Mouse (Mus musculus) spleen, adult 2 months (tissue): Measurements from ENCODE around the gene Epp13. TPM values are rescaled to one million over a fixed set of nuclear protein-coding genes. Genes with fewer than 3 reads are reported as not detected.
A peak's percentile ranks its signal among the peaks of the same experiment; 100 is the strongest.
"Not testable (repeated sequence)": the region's sequence is repeated elsewhere in the genome, so short reads cannot be mapped to it uniquely, and the experiment has no call there.

ENCODE experiments used
- DNase-seq, 2 experiments: peaks; one replicate each; pipeline versions ENCODE4 v3.0.0 to v3.0.0-alpha.2; 2012 to 2021; ENCODE audit warnings: low spot score in 2 of 2, low read depth in 1 of 2
- H3K27ac ChIP-seq: fragments of 200-500 bp; 2 replicates; pipeline ENCODE4 v1.5.1; 2012; ENCODE audit warnings: low read length, inconsistent platforms; ENCODE audit not compliant: insufficient read depth
- H3K27me3 ChIP-seq: fragments of 200-500 bp; 2 replicates; pipeline ENCODE4 v1.6.1; 2012; ENCODE audit warnings: mild to moderate bottlenecking, moderate library complexity, low read length, inconsistent platforms; ENCODE audit not compliant: control insufficient read depth, insufficient read depth
- H3K36me3 ChIP-seq: fragments of 200-500 bp; 2 replicates; pipeline ENCODE4 v1.6.1; 2012; ENCODE audit warnings: mild to moderate bottlenecking, low read length, inconsistent platforms; ENCODE audit not compliant: control insufficient read depth, insufficient read depth
- H3K4me1 ChIP-seq: fragments of 200-500 bp; 2 replicates; pipeline ENCODE4 v1.6.1; 2011; ENCODE audit warnings: inconsistent platforms; ENCODE audit not compliant: control insufficient read depth, insufficient read depth, insufficient read length
- H3K4me3 ChIP-seq: fragments of 200-500 bp; 2 replicates; pipeline ENCODE4 v1.5.1; 2011; ENCODE audit warnings: mild to moderate bottlenecking, inconsistent platforms; ENCODE audit not compliant: insufficient read depth, insufficient read length; ENCODE audit errors: extremely low read depth
- CTCF ChIP-seq: fragments of 200-500 bp; IDR thresholded peaks from 2 replicates; pipeline ENCODE4 v1.5.1; 2011; ENCODE audit warnings: mild to moderate bottlenecking, inconsistent platforms; ENCODE audit not compliant: insufficient read depth, insufficient read length, insufficient replicate concordance; ENCODE audit errors: extremely low read depth
- POLR2A ChIP-seq: fragments of 200-500 bp; IDR thresholded peaks from 2 replicates; pipeline ENCODE4 v1.6.1; 2011; ENCODE audit warnings: low read depth, low read length, inconsistent platforms
- WGBS: fragments of 180-500 bp; shearing (Covaris S2); methylation state at CpG from one replicate; pipeline ENCODE4 v1.1.7; 2018; 5-methylcytosine and 5-hydroxymethylcytosine counted together
- polyA plus RNA-seq: library from polyadenylated mRNA; depleted of rRNA; stranded (reverse); fragments of >200 nt; gene quantifications from 2 replicates; pipeline ENCODE4 v1.2.3, GENCODE M21; 2012

Epp13 gene
- polyA plus RNA-seq, 1 experiment, result not detected

GRCm38 (mm10) chr7:6285366-6285765, 32.9 kb downstream of the Epp13 start:
- DNase-seq, result peak in 1 of 2 experiments; percentile 65
- Histone ChIP-seq H3K4me1 (peaks cover 7% of the 10 kb centered on the region; the same call in 1 of the 2 replicates), H3K27me3 (no peaks in the 10 kb centered on the region), H3K27ac (peak overlapping the region; percentile 21; the same call in 1 of the 2 replicates), H3K4me3 (no peak overlapping the region), H3K36me3 (no peaks in the 10 kb centered on the region)
- WGBS, result 50% methylated on average over 6 of the region's 6 CpGs
- TF ChIP-seq CTCF (no peak), POLR2A (no peak)

GRCm38 (mm10) chr7:6285842-6286705, 33.6 kb downstream of the Epp13 start, which contains the start of gene Zfp667:
Zfp667 (plus strand) TSS chr7:6286579.
- Histone ChIP-seq H3K27me3 (no peaks in the 10 kb centered on the region), H3K36me3 (no peaks in the 10 kb centered on the region), H3K27ac (peak within 1 kb of the TSS; percentile 61), H3K4me1 (peaks cover 7% of the 10 kb centered on the region; the same call in 1 of the 2 replicates), H3K4me3 (peak within 1 kb of the TSS; percentile 68)
- peak; percentile 94 to 99 for DNase-seq
- TF ChIP-seq CTCF (no peak), POLR2A (0 out of 2 replicates have a peak, but pooled peaks have one; percentile 10)
- WGBS, result 2% methylated on average over 50 of the region's 50 CpGs

GRCm38 (mm10) chr7:6286921-6287531, 34.5 kb downstream of the Epp13 start:
- H3K27ac ChIP-seq, result no peak overlapping the region
- 30% methylated on average over 15 of the region's 15 CpGs for whole genome bisulfite sequencing
- H3K27me3 ChIP-seq, result no peaks in the 10 kb centered on the region
- no peaks in the 10 kb centered on the region for H3K36me3 ChIP-seq
- peaks cover 7% of the 10 kb centered on the region; the same call in 1 of the 2 replicates for H3K4me1 ChIP-seq
- H3K4me3 ChIP-seq, result peak overlapping the region; percentile 68; the same call in 1 of the 2 replicates
- DNase-seq, result no peak
- TF ChIP-seq POLR2A (no peak), CTCF (no peak)

DNA sequence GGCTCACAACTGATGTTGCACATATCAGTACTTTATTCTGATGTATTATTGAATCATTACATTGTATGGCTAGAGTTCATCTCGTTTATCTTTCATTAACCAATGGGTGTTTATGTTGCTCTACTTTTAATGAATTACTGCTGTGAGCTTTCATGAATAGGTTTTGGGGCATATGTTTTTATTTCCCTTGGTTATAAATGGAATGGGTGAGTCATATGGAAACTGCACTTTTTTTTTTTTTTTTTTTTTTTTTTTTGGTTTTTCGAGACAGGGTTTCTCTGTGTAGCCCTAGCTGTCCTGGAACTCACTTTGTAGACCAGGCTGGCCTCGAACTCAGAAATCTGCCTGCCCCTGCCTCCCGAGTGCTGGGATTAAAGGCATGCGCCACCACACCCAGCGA, 38.6 kb downstream of the Epp13 start:
- H3K27ac ChIP-seq, DNase-seq, H3K4me3 ChIP-seq, H3K4me1 ChIP-seq, H3K36me3 ChIP-seq, H3K27me3 ChIP-seq: not testable (repeated sequence)
- 85% methylated on average over 6 of the region's 6 CpGs for WGBS

DNA sequence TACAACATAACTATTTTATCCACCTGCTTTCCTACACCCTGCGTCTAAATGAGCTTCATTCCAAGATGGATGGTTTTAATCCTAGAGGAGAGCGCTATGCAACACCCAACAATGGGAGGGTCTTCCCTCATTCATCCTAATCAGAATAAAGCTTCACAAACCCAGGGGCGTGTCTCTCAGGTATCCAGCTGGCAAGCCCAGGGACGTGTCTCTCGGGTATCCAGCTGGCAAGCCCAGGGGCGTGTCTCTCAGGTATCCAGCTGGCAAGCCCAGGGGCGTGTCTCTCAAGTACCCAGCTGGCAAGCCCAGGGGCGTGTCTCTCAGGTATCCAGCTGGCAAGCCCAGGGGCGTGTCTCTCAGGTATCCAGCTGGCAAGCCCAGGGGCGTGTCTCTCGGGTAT, 48.3 kb downstream of the Epp13 start:
- not testable (repeated sequence) for DNase-seq, H3K27me3 ChIP-seq, H3K27ac ChIP-seq, H3K36me3 ChIP-seq, H3K4me1 ChIP-seq, H3K4me3 ChIP-seq
- 84% methylated on average over 11 of the region's 11 CpGs for WGBS

DNA sequence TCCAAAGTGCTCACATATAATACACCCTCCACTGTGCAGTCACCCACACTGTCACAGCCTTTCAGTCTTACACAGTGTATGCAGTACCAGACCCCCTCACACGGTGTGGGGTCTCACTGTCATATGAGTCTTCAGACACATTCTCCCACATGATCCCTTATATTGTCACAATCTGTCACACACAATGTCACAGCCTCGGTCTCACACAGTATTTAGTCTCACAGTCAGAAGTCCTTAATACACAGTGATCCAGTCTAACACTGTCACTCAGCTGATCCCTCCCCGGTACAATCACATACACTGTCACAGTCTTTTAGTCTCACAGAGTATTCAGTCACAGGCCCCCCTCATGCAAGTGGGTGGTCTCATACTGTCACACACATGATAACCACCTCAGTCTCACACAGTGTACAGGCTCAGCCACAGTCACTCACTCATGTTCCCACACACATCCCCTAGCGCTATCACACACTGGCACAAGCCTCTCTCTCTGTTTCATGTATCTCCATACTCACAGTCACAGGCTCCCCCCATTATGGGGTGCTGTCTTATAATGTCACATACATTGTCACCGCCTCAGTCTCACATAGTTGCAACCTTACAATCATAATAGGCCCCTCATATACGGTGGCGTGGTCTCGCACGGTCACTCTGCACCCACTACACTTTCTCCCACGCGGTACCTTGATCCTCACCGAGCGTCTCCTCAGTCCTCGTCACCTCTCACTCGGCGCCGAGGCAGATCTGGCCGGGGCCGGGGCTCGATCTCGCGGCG, 78.1 kb downstream of the Epp13 start:
- TF ChIP-seq POLR2A, result no peak
- TF ChIP-seq CTCF, result no peak
- no peaks in the 10 kb centered on the region; the same call in 1 of the 2 replicates for H3K4me1 ChIP-seq
- no peaks in the 10 kb centered on the region for H3K36me3 ChIP-seq
- H3K27ac ChIP-seq, result no peak overlapping the region; the same call in 1 of the 2 replicates
- no peaks in the 10 kb centered on the region for H3K27me3 ChIP-seq
- no peak for DNase-seq
- peak overlapping the region; percentile 72 for H3K4me3 ChIP-seq
- 16% methylated on average over 23 of the region's 23 CpGs for WGBS
